8 mouse cellular contexts compared by ENCODE assay signal in the genomic region with DNA sequence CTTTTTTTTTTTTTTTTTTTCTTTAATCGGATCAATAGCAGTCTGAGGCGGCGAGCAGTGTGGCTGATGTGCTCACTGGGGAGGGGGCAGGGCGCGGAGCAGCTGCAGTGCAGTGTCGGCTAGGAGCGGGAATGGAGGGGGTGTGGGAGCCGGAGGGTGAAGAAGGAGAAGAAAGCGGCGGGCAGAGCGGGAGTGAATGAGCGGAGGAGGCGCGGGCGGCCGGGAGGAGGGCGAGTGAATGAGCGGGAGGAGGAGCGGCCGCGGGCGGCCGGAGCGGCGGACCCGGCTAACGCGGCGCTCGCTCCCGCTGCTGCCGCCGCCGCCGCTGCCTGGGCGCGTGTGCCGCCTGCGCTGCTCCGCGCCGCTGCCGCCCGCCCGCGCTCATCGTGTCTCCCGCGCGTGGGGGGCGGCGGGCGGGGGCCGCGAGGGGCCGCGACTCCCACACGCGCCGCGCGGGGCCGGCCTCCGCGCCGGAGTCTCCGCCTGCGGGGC. TPM values are rescaled to one million over a fixed set of nuclear protein-coding genes. Genes with fewer than 3 reads are reported as not detected.
DNase-seq lines count a peak whose midpoint lies in the region; ATAC-seq and TF ChIP-seq lines count a peak whose summit lies in the region.

TSS of gene Nova1 (minus strand) at position 74 of the 492 bp plus-strand sequence.

- DNase-seq in Patski (ENCODE audit: low read depth, low spot score) = no peak
- DNase-seq in cerebellum, adult 8-10 months = peak; percentile 83
- peak; percentile 67 to 70 for DNase-seq in frontal cortex, postnatal 14 days (ENCODE audit: low spot score in 2 of 2)
- DNase-seq in hindbrain, embryonic 11.5 days (ENCODE audit: low spot score) = peak; percentile 83
- peak; percentile 71 to 79 for DNase-seq in layer of hippocampus, postnatal 25 days (ENCODE audit: extremely low spot score in 1 of 2, low spot score in 1 of 2)
- peak; percentile 71 for DNase-seq in lung, postnatal 0 days (ENCODE audit: low spot score)
- peak; percentile 72 to 78 for DNase-seq in right cerebral cortex, adult 2 months (ENCODE audit: low spot score in 2 of 2)
- DNase-seq in natural killer cell, adult 2 months (ENCODE audit: low spot score in 2 of 2) = no peak

- TF ChIP-seq CTCF in Patski (IDR thresholded peaks at IDR 0.05) = no peak
- TF ChIP-seq CTCF in lung, postnatal 0 days (IDR thresholded peaks at IDR 0.05) = no peak

- in situ Hi-C loops in Patski (cut with MboI; ENCODE audit: low pct_unique_long_range_greater_than_20kb) = loop anchor here (25.0 kb wide), 1 partner anchor 882 kb away; no protein-coding TSS in a partner anchor

- ATAC-seq in Patski = peak; percentile 83
- peak; percentile 78 for ATAC-seq in hindbrain, embryonic 11.5 days (ENCODE audit: low FRiP score)
- ATAC-seq in lung, postnatal 0 days = peak; percentile 69

- under 1% methylated on average over 28 of the region's 68 CpGs for WGBS in hindbrain, embryonic 11.5 days
- 0% methylated on average over 27 of the region's 68 CpGs for WGBS in lung, postnatal 0 days

- TF ChIP-seq EP300 in lung, postnatal 0 days (IDR thresholded peaks at IDR 0.05) = no peak

- H3K4me2 ChIP-seq in hindbrain, embryonic 11.5 days (replicated peaks; ENCODE audit: low read depth, low read length) = peak within 1 kb of the TSS; percentile 47
- peak within 1 kb of the TSS; percentile 81 for H3K4me2 ChIP-seq in lung, postnatal 0 days (replicated peaks; ENCODE audit: low read depth, low read length)

- H3K9me3 ChIP-seq in hindbrain, embryonic 11.5 days (ENCODE audit: control insufficient read depth, low read length) = no peaks in the 10 kb centered on the region
- no peaks in the 10 kb centered on the region for H3K9me3 ChIP-seq in lung, postnatal 0 days (ENCODE audit: low read length)

- POLR2A ChIA-PET in Patski (lab: Charles Lee) = interaction anchor here (0.7 kb wide), 1 partner anchor 13 kb away, joined by 3 read pairs; no protein-coding TSS in a partner anchor

- CTCF ChIA-PET in Patski (lab: Charles Lee) = no interaction called here

- peak within 1 kb of the TSS; percentile 98 for H3K9ac ChIP-seq in hindbrain, embryonic 11.5 days (ENCODE audit: low read depth, low read length)
- H3K9ac ChIP-seq in lung, postnatal 0 days (replicated peaks; ENCODE audit: low read depth) = 0 out of 2 replicates have a peak within 1 kb of the TSS, but pooled peaks have one; percentile 23

- H3K27ac ChIP-seq in hindbrain, embryonic 11.5 days (ENCODE audit: low read depth, low read length) = peak within 1 kb of the TSS; percentile 99
- H3K27ac ChIP-seq in lung, postnatal 0 days (ENCODE audit: low read length) = peak within 1 kb of the TSS; percentile 43; the same call in 1 of the 2 replicates

- H3K4me1 ChIP-seq in hindbrain, embryonic 11.5 days (replicated peaks; ENCODE audit: control insufficient read depth, insufficient read depth, low read length) = no peaks in the 10 kb centered on the region
- no peaks in the 10 kb centered on the region for H3K4me1 ChIP-seq in lung, postnatal 0 days (ENCODE audit: insufficient read depth, low read depth, low read length)

- H3K27me3 ChIP-seq in Patski = peaks cover 8% of the 10 kb centered on the region
- no peaks in the 10 kb centered on the region for H3K27me3 ChIP-seq in hindbrain, embryonic 11.5 days (ENCODE audit: control insufficient read depth, insufficient read depth, low read length)
- peaks cover 5% of the 10 kb centered on the region for H3K27me3 ChIP-seq in lung, postnatal 0 days (replicated peaks; ENCODE audit: insufficient read depth, low read length)

- H3K4me3 ChIP-seq in hindbrain, embryonic 11.5 days (ENCODE audit: low read depth, low read length) = peak within 1 kb of the TSS; percentile 85
- peak within 1 kb of the TSS; percentile 69 for H3K4me3 ChIP-seq in lung, postnatal 0 days (ENCODE audit: low read depth, low read length)

- no peaks in the 10 kb centered on the region for H3K36me3 ChIP-seq in hindbrain, embryonic 11.5 days (ENCODE audit: control insufficient read depth, insufficient read depth, low read length)
- H3K36me3 ChIP-seq in lung, postnatal 0 days (ENCODE audit: insufficient read depth, low read length) = no peaks in the 10 kb centered on the region

RNA-seq across cellular contexts. Expression of gene Nova1, which starts in this region (rescaled TPM):
- 5.0 TPM for polyA plus RNA-seq in Patski (2021)
- polyA plus RNA-seq in hindbrain, embryonic 11.5 days (2014; fragmentation: Nextera tagmentation; extraction: Ambion mirVana) = 26.5 and 31.0 TPM in 2 replicates
- total RNA-seq in layer of hippocampus, postnatal 25 days (2021) = 10 to 100 TPM; 25.7 to 27.5 TPM
- polyA plus RNA-seq in lung, postnatal 0 days (2015; fragmentation: Nextera tagmentation; extraction: Ambion mirVana) = 0.60 and 1.0 TPM in 2 replicates

Comparison
In these comparisons a context has a peak if more than half of its experiments do, and no peak if none do; other contexts are left out.
1. DNase-seq: peak in cerebellum, adult 8-10 months (single experiment), frontal cortex, postnatal 14 days (2 of 2), hindbrain, embryonic 11.5 days (single experiment), layer of hippocampus, postnatal 25 days (2 of 2), lung, postnatal 0 days (single experiment) and right cerebral cortex, adult 2 months (2 of 2); none in Patski (single experiment) and natural killer cell, adult 2 months (0 of 2).
2. Peak in every context shown above with its lines, with median percentiles within 50 percentile points of each other: ATAC-seq.